Mouse (Mus musculus) ovary, postnatal 14 days (tissue): ENCODE measurements around the gene Hoxa6.

Source experiments
- DNase-seq: peaks from one replicate; pipeline ENCODE4 v3.0.0; 2022; ENCODE audit warnings: low spot score

Gene Hoxa6

GRCm38 (mm10) chr6:52163366-52164031 is 45.0 kb downstream of the Hoxa6 start:
- DNase-seq: no peak

- no peak for DNase-seq
These were observed 45.7 kb downstream of the Hoxa6 start for GRCm38 (mm10) chr6:52162611-52163365.

- no peak for DNase-seq
These were observed 46.5 kb downstream of the Hoxa6 start for GRCm38 (mm10) chr6:52162093-52162380.

GRCm38 (mm10) chr6:52161336-52162092 is 47.0 kb downstream of the Hoxa6 start:
- DNase-seq: no peak

GRCm38 (mm10) chr6:52160511-52161335 is 47.8 kb downstream of the Hoxa6 start:
- no peak for DNase-seq

DNA sequence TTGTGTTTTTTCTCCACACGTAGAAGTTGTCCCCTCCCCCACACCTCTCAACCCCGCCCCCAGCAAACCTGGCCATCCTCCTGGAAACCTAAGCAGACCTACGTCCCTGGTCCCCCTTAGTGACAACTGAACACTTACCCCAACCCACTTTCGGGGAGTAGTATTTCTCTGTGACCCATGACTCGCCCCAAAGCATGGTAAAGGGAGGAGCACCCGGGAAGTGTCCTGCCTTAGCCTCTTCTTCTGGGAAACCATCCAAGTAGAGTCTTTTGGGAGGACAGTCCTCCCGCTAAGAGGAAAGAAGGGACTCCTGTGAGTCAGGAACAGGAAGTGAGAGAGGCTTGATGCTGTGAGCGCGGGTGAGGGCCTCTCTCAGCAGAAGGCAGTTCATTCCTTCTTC is 48.5 kb downstream of the Hoxa6 start:
- no peak for DNase-seq

GRCm38 (mm10) chr6:52159164-52159761 is 49.3 kb downstream of the Hoxa6 start:
- DNase-seq: no peak

- DNase-seq: no peak
These were observed 50.1 kb downstream of the Hoxa6 start, which contains the start of gene Hoxa1 for GRCm38 (mm10) chr6:52158276-52159051. Gene Hoxa1 (minus strand): TSS chr6:52158317.

GRCm38 (mm10) chr6:52157466-52158275 is 50.9 kb downstream of the Hoxa6 start:
- no peak for DNase-seq

DNA sequence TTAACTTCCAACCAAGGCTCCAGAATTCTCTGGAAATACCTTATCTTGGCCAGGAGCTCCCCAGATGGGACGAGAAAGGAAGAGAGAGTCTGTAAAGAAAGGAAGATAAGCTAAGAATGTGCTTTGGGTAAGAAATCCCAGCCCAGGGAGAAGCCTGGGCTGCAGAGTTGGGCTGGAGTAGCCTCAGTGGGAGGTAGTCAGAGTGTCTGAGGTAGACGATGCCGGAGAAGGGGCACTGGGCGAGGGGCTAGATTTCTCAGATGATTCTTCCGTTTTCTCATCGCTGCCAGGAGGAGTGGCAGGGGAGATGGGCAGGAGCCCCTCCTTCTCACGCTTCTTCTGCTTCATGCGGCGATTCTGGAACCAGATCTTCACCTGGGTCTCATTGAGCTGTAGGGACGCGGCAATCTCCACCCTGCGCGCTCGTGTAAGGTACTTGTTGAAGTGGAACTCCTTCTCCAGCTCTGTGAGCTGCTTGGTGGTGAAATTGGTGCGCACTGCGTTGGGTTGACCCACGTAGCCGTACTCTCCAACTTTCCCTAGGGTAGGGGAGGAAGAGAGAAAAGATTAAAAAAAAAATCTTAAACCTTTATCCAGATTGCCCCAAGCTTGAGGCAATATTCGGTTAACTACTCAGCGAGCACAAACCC is 51.8 kb downstream of the Hoxa6 start:
- no peak for DNase-seq
